Mouse (Mus musculus): ENCODE measurements around the gene Tph2.
A peak's percentile ranks its signal among the peaks of the same experiment; 100 is the strongest.
"Not testable (repeated sequence)": the region's sequence is repeated elsewhere in the genome, so short reads cannot be mapped to it uniquely, and the experiment has no call there.

Gene Tph2

GRCm38 (mm10) chr10:115184697-115185096 is at the start of gene Tph2:
TSS of gene Tph2 (minus strand) at chr10:115185022.
- no peak for DNase-seq (ENCODE audit: extremely low read depth, low read depth, low spot score)

DNA sequence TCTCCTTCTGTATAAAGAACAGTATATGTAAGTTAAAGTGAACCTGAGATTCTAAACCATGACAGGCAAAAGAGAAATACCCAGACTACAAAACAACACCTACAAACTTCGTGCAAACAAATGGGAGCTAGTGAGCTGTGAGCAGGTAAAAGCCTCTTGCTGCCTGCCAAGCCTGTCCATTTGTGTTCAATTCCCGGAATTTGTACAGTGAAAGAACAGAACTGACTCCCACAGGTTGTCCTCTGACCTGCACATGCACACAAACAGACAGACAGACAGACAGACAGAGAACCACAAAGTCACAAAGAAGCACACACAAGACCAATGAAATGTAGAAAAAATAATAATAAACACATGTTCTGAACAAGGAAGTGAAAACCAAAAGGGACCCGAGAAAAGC is 49.0 kb upstream of the Tph2 start:
- DNase-seq (ENCODE audit: extremely low read depth, low read depth, low spot score), result no peak

DNA sequence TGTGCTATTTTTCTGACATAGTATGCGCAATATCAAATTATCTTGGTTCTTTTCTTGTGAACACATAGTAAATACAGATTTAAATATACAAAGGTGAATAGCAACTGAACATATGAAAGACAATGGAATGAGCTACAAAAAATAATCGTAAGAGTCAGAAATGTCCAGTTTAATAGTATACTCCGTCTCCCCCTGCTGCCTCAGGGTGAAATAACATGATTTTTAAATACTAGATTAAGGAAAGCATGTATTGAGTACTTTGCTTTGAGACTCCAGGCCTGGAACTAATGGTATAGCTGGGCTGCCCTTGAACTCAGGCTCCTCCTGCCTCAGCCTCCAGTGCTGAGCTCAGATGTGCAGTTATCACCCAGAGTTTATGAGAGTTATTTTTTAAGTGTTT is 47.7 kb upstream of the Tph2 start:
- DNase-seq (ENCODE audit: extremely low read depth, low read depth, low spot score), result no peak

DNA sequence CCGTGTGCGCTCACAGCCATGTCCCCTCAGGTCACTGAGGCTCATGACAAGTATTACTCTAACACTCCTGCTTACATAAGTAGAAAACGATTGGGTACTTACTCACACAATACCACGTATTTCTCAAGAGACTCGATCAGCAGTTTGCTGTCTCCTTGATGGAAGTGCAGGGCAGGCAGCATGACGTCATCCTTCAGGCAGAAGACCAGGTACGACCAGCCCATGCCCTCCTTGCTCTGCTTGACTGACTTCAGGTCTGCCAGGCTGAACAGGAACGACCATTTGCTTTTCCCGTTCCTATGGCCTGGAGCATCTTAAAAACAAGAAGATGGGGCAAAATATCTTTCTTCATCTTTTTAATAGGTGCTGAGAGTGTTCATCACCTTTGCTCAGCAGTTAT is 44.2 kb upstream of the Tph2 start:
- peak; percentile 8 for DNase-seq (ENCODE audit: extremely low read depth, low read depth, low spot score)

GRCm38 (mm10) chr10:115226586-115226985 is 41.8 kb upstream of the Tph2 start:
- DNase-seq (ENCODE audit: extremely low read depth, low read depth, low spot score), result no peak

DNA sequence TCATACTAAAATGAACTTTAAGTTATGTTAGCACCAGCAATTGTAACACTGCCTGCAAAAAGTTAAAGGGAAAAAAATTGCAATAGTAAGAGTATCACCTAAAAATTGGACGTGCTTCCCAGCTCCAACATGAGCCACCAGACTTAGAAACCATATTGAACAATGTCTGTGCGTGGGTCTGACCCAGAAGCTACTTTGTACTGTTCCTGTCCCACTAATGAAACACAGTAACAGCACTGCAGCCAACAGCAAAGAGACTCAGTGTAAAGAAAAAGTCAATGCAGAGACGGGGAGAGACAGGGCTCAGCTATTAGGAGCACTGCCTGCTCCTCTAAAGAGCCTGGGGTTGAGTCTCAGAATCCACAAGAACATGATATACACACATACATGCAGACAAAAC is 39.0 kb upstream of the Tph2 start:
- DNase-seq (ENCODE audit: extremely low read depth, low read depth, low spot score), result no peak

GRCm38 (mm10) chr10:115212916-115213580 is 28.2 kb upstream of the Tph2 start:
- DNase-seq (ENCODE audit: extremely low read depth, low read depth, low spot score), result no peak

GRCm38 (mm10) chr10:115205825-115206224 is 21.0 kb upstream of the Tph2 start:
- DNase-seq (ENCODE audit: extremely low read depth, low read depth, low spot score), result no peak

DNA sequence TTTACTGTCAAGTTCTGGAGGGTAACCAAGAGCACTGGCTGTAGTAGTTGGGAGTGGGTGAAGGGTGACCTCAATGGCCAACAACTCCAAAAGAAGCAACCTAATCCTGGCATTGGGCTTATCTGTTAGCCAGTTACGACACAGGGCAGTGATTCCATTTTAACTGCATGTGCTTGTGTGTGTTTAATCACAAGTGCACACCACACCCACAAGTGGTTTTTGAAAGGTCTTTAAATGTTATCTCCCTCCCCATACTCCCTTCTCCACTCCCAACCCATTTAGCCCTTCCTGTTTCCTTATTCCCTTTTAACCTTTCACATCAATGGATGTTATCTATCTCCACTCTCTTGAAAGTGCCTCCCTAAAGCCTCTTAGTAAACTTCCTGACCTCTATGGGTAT is 20.5 kb upstream of the Tph2 start:
- no peak for DNase-seq (ENCODE audit: extremely low read depth, low read depth, low spot score)

DNA sequence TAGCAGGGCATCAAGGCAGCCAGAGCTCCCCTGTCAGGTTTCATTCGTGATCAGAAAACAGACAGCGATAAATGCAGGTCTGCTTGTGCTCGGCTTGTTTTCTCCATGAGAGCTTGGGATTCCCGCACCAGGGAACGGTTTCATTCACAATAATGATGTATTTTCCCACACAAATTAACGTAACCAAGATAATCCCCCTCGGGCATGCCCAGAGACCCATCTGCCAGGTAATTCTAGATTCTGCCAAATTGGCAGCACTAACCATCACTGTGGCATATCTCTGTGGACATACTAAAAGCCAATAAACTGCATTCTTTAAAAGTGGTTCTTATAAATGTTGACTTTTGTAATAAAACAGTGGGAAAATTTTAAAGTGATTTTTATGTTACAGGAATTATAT is 6.4 kb upstream of the Tph2 start:
- DNase-seq (ENCODE audit: extremely low read depth, low read depth, low spot score), result no peak

DNA sequence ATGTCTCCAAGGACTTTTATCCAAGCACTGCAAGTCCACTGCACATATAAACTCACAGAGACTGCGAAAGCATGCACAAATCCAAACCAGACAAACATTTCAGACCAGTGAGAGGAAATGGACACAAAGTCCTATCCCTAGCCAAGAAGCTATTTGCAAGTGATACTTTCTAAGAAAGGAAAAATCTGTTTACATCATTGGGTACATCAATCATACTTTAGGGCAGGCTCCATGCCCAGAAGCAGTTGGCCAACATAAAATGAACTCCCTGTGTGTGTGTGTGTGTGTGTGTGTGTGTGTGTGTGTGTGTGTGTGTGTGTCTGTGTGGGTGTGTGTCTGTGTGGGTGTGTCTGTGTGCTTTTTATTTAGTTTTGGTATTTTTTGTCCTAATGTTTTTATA is 2.6 kb upstream of the Tph2 start:
- no peak for DNase-seq (ENCODE audit: extremely low read depth, low read depth, low spot score)

DNA sequence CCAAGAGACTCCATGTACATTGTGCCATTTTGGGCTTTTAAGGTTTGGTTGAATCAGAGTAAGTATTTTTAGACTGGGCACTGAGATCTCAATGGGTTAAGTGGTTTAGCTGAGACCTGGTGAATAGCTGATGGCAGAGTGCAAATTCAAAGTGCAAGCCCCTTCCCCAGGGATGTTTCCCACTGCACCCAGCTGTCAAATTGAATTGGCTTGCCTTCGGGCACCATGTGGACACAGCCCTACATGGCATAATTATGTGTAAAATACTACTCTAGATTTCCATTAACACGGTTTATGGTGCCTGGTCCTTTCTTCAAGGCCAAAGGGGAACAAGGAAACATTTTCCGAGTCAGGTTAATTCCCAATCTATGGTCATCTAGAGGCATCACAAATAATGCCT is 3.8 kb downstream of the Tph2 start:
- no peak for DNase-seq (ENCODE audit: extremely low read depth, low read depth, low spot score)

DNA sequence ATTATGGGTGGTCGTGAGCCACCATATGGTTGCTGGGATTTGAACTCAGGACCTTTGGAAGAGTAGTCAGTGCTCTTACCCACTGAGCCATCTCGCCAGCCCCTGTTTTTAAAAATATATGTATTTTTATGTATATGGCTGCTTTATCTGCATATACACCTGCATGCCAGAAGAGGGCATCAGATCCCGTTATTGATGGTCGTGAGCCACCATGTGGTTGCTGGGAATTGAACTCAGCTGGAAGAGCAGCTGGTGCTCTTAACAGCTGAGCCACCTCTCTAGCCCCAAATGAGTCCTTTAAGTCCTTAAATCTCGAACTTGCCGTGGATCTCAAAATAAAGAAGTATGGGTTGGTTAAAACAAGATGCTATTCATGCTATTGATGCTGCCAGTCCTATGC is 6.8 kb downstream of the Tph2 start:
- not testable (repeated sequence) for DNase-seq (ENCODE audit: extremely low read depth, low read depth, low spot score)

- peak; percentile 25 for DNase-seq (ENCODE audit: extremely low read depth, low read depth, low spot score)
Measured at GRCm38 (mm10) chr10:115175591-115175991, 9.2 kb downstream of the Tph2 start.

DNA sequence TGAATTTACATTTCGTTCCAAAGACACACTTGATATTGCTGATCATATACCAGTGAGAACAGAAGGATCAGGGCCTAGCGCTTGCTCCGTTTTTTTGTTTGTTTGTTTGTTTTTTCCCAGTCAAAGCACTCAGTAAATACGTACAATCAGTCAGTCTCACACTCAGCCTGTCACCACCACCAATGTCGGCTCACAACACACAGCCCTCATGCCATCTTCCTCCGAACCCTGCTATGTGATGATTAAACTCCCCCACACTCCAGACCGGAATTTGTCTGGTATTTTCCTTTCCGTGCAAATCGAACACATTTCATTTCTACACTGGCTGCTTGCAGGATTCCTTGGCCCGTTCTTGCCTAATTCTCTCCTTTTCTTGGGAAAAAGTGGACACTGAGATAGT is 11.5 kb downstream of the Tph2 start:
- DNase-seq (ENCODE audit: extremely low read depth, low read depth, low spot score), result no peak

DNA sequence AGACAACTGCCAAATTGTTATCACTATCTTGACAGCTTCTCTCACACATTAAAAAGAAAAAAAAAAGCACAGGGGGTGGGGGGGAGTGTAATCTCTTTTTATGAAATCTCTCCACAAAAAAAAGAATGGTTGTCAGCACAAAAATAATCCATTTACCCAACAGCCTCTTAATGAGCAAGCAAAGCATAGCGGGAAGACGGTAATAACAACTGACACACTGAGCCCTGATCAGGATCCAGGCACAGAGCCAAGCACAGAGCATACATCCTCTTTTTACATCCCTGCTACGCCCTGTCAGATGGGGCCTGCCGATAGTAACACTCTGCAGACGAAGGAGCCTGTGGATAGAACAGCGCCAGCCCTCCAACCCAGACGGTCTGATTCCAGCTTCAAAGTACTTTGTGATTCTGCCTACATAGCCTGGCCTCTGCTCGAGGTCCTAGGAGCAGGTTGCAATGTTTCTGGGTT is 13.4 kb downstream of the Tph2 start:
- no peak for DNase-seq (ENCODE audit: extremely low read depth, low read depth, low spot score)

DNA sequence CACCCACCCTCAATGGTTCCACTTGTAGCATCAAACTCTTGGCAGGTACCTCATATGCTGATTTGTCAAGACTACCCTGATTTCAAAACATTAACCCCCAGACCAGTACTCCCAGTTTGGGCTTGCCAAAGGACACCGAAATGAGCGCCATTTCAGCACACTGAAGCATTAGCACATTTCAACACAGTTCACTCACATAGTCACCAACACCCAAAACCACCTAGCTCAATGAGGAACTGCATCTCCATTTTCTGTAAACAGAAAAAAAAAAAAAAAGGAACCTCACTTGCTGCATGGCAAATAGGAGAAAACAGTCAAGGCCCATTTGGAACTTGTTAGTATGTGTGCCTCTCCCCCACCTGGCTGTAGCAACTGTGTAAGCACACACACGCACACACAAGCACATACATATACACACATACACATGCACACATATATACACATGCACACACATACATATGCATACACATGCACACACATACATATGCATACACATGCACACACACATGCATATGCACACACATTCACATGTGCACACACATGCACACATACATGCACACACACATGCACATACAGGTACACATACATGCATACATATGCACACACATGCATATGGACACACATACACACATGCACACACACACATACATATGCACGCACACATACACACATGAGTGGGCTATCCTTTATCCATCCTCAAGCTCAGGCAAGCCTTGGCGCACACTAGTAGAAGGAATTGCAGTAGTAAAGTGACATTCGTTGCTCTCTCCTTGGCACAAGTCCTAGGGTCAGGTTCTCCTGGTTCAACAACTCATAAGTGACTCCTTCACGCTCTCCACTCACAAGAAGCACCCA is 14.1 kb downstream of the Tph2 start:
- peak; percentile 56 for DNase-seq (ENCODE audit: extremely low read depth, low read depth, low spot score)

DNA sequence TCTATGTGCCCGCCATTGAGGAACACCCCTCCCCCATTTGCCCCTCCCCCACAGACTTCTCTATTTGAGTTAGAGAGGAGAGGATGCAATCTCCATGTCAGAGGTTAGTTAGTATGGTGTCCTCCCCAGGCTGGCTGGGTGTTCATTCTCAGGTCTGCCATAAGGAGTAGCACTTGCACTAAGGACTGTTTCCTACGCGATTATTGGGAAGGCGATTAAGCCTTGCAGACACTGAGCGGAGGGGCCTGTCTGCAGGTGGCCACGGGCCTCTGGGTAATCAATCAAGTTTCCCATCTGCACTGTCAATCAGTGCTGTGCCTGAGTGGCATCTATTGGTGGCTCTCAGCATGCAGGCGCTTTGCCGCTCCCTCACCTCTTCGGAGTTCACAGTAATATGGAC is 15.4 kb downstream of the Tph2 start:
- DNase-seq (ENCODE audit: extremely low read depth, low read depth, low spot score), result no peak

- DNase-seq (ENCODE audit: extremely low read depth, low read depth, low spot score), result no peak
Measured at GRCm38 (mm10) chr10:115160289-115160688, 24.5 kb downstream of the Tph2 start.

- no peak for DNase-seq (ENCODE audit: extremely low read depth, low read depth, low spot score)
Measured at GRCm38 (mm10) chr10:115147308-115147707, 37.5 kb downstream of the Tph2 start.

GRCm38 (mm10) chr10:115146257-115146898 is 38.4 kb downstream of the Tph2 start:
- DNase-seq (ENCODE audit: extremely low read depth, low read depth, low spot score), result no peak

GRCm38 (mm10) chr10:115144542-115144941 is 40.3 kb downstream of the Tph2 start:
- DNase-seq (ENCODE audit: extremely low read depth, low read depth, low spot score), result no peak
